Mouse (Mus musculus) bone marrow, adult 2 months (tissue): ENCODE results near the gene Ube2j1.

Experiments used
- CTCF ChIP-seq: fragments of 200-500 bp; IDR thresholded peaks from 2 replicates; pipeline ENCODE4 v1.5.1; 2011; ENCODE audit warnings: low read length, control low read depth; ENCODE audit not compliant: control insufficient read depth, insufficient read depth
- POLR2A ChIP-seq: fragments of 200-500 bp; IDR thresholded peaks from 2 replicates; pipeline ENCODE4 v1.6.1; 2011; ENCODE audit warnings: low read depth, mild to moderate bottlenecking, control low read depth, low read length, borderline replicate concordance; ENCODE audit not compliant: control insufficient read depth

DNA sequence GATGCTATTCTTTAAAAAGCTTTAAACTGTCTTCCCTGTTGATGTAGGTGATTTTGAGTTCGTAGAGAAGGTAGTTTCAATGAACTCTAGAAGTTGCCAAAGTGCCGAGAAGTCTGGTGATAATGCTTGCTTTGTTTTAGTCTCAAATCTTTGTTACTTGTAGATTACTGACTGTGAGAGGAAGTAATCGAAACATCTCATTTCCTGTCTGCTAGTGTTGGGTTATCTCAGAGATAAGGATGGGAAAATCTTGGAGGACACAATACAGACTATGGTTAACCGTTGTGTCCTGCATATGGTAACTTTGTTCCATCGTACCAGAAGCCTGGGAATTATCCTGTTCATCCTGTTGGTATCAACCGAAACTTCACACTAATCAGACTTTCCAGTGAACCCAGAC lies 2.3 kb downstream of the Ube2j1 start:
- no peak for TF ChIP-seq POLR2A
- no peak for TF ChIP-seq CTCF
